Mouse (Mus musculus): ENCODE measurements around the gene Homer3. TPM values are rescaled to one million over a fixed set of nuclear protein-coding genes. Genes with fewer than 3 reads are reported as not detected.

Gene Homer3
- total RNA-seq, 2 experiments from 2014 or later = 8.5 to 10.5 TPM

- DNase-seq = no peak
- intact Hi-C loops (cut with DNase I) = no loop called here
Measured at GRCm38 (mm10) chr8:70330741-70331364, 48.2 kb downstream of the Homer3 start.

- DNase-seq = no peak
- intact Hi-C loops (cut with DNase I) = no loop called here
Measured at GRCm38 (mm10) chr8:70331526-70331925, 48.9 kb downstream of the Homer3 start.

GRCm38 (mm10) chr8:70332070-70332877 lies 49.6 kb downstream of the Homer3 start:
- intact Hi-C loops (cut with DNase I) = no loop called here

GRCm38 (mm10) chr8:70332878-70333202 lies 50.2 kb downstream of the Homer3 start:
- intact Hi-C loops (cut with DNase I) = no loop called here
- no peak for DNase-seq

More at GRCm38 (mm10) chr8:70332070-70332877, 49.6 kb downstream of the Homer3 start:
- peak; percentile 58 to 63 for DNase-seq

- DNase-seq = no peak
Measured at GRCm38 (mm10) chr8:70338931-70339330, 56.3 kb downstream of the Homer3 start.

GRCm38 (mm10) chr8:70340659-70341058 lies 58.0 kb downstream of the Homer3 start:
- intact Hi-C loops (cut with DNase I) = no loop called here
- no peak for DNase-seq

More at GRCm38 (mm10) chr8:70338931-70339330, 56.3 kb downstream of the Homer3 start:
- intact Hi-C loops (cut with DNase I) = no loop called here

- intact Hi-C loops (cut with DNase I) = no loop called here
- DNase-seq = no peak
Measured at GRCm38 (mm10) chr8:70342007-70342406, 59.4 kb downstream of the Homer3 start.

GRCm38 (mm10) chr8:70343076-70343475 lies 60.4 kb downstream of the Homer3 start:
- intact Hi-C loops (cut with DNase I) = no loop called here
- DNase-seq = no peak

- DNase-seq = peak in 1 of 2 experiments; percentile 35
- intact Hi-C loops (cut with DNase I) = no loop called here
Measured at GRCm38 (mm10) chr8:70343696-70344095, 61.1 kb downstream of the Homer3 start.

Other genes starting within 250 kb of the Homer3 start
- 10 to 100 TPM; 35.3 to 38.6 TPM for gene Mau2, start 240.1 kb upstream of the Homer3 start, total RNA-seq (2021)
- 10 to 100 TPM; 18.7 to 22.0 TPM for gene Sugp1, start 240.0 kb upstream of the Homer3 start, total RNA-seq (2021)
- 1 to 10 TPM in 1 of 2 experiments, under 1 TPM in 1; 0.97 to 1.1 TPM for gene Tm6sf2, start 209.9 kb upstream of the Homer3 start, total RNA-seq (2021)
- not detected for gene Hapln4, start 199.4 kb upstream of the Homer3 start, total RNA-seq (2021)
- gene Ncan, start 162.0 kb upstream of the Homer3 start, total RNA-seq (2021) = under 1 TPM in 1 of 2 experiments, not detected in 1; 0.06 TPM
- gene Nr2c2ap, start 151.5 kb upstream of the Homer3 start, total RNA-seq (2021) = 1 to 10 TPM; 8.3 to 8.5 TPM
- gene Rfxank, start 143.7 kb upstream of the Homer3 start, total RNA-seq (2021) = 10 to 100 TPM; 17.2 to 19.6 TPM
- 10 to 100 TPM; 23.5 to 23.7 TPM for gene Borcs8, start 143.3 kb upstream of the Homer3 start, total RNA-seq (2021)
- under 1 TPM; 0.25 to 0.49 TPM for gene Mef2b, start 143.1 kb upstream of the Homer3 start, total RNA-seq (2021)
- 100 to 1,000 TPM in 1 of 2 experiments, 10 to 100 TPM in 1; 99.2 to 103 TPM for gene Tmem161a, start 110.5 kb upstream of the Homer3 start, total RNA-seq (2021)
- gene Slc25a42, start 70.5 kb upstream of the Homer3 start, total RNA-seq (2021) = 10 to 100 TPM; 53.2 to 66.7 TPM
- 10 to 100 TPM; 41.4 to 43.0 TPM for gene Sugp2, start 48.6 kb upstream of the Homer3 start, total RNA-seq (2021)
- gene Armc6, start 48.4 kb upstream of the Homer3 start, total RNA-seq (2021) = 1 to 10 TPM; 6.2 to 7.0 TPM
- 10 to 100 TPM; 25.8 to 34.5 TPM for gene Ddx49, start 19.7 kb downstream of the Homer3 start, total RNA-seq (2021)
- gene Cope, start 19.7 kb downstream of the Homer3 start, total RNA-seq (2021) = 100 to 1,000 TPM; 157 TPM
- under 1 TPM; 0.33 to 0.64 TPM for gene Cers1, start 32.9 kb downstream of the Homer3 start, total RNA-seq (2021)
- not detected for gene Gdf1, start 47.0 kb downstream of the Homer3 start, total RNA-seq (2021)
- gene Upf1, start 70.5 kb downstream of the Homer3 start, total RNA-seq (2021) = 10 to 100 TPM; 45.4 to 46.0 TPM
- 1 to 10 TPM; 4.3 to 5.6 TPM for gene Comp, start 90.7 kb downstream of the Homer3 start, total RNA-seq (2021)
- 1 to 10 TPM; 8.2 to 9.8 TPM for gene Crtc1, start 156.8 kb downstream of the Homer3 start, total RNA-seq (2021)
- gene Klhl26, start 194.1 kb downstream of the Homer3 start, total RNA-seq (2021) = 1 to 10 TPM; 8.1 to 9.4 TPM
- gene Tmem59l, start 204.5 kb downstream of the Homer3 start, total RNA-seq (2021) = not detected
- under 1 TPM; 0.39 to 0.62 TPM for gene Crlf1, start 210.3 kb downstream of the Homer3 start, total RNA-seq (2021)
- gene Rex1bd, start 223.9 kb downstream of the Homer3 start, total RNA-seq (2021) = 100 to 1,000 TPM; 109 to 113 TPM
- gene Uba52, start 228.0 kb downstream of the Homer3 start, total RNA-seq (2021) = 1,000 to 10,000 TPM; 1,469 to 1,509 TPM
- 100 to 1,000 TPM; 133 to 138 TPM for gene Fkbp8, start 244.9 kb downstream of the Homer3 start, total RNA-seq (2021)
- 10 to 100 TPM; 88.4 to 91.4 TPM for gene Kxd1, start 245.1 kb downstream of the Homer3 start, total RNA-seq (2021)

Measured in heart, postnatal 36 days (tissue).